Mouse (Mus musculus) small intestine, adult 2 months (tissue): ENCODE data around the gene Nbas.

Experiments
- CTCF ChIP-seq: fragments of 200-500 bp; IDR thresholded peaks from 2 replicates; pipeline ENCODE4 v1.5.1; 2012; ENCODE audit warnings: low read depth, mild to moderate bottlenecking, control low read depth, inconsistent platforms, low read length, moderate library complexity, mixed read lengths; ENCODE audit not compliant: insufficient replicate concordance, insufficient read length; ENCODE audit errors: extremely low read depth
- POLR2A ChIP-seq: fragments of 200-500 bp; IDR thresholded peaks from 2 replicates; pipeline ENCODE4 v1.6.1; 2012; ENCODE audit warnings: low read depth, mild to moderate bottlenecking, control low read depth, inconsistent platforms, low read length, moderate library complexity

DNA sequence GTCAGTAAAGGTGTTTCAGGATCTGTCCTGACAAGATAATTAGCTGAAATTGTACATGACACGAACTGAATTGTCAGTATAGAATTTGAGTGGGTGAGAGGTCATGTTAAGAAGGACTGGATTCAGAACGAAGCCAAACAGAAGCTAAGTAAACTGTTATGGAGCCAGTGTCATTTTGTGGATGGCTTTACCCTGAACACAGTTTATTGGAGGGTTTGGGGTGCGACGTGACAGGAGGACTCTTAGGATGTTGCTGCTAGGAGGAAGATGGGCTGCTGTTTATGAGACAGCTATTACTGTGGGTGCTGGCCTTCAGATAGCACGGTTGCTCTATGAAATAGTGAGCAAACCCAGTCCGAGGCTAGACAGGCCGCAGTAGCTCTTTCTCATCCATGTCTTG is 210.2 kb downstream of the Nbas start:
- no peak for TF ChIP-seq POLR2A
- TF ChIP-seq CTCF = no peak
